Mouse (Mus musculus): Measurements from ENCODE around the gene Cpne4. TPM values are rescaled to one million over a fixed set of nuclear protein-coding genes. Genes with fewer than 3 reads are reported as not detected.

Cpne4 gene
- polyA plus RNA-seq, 1 experiment from 2014 or later: not detected

DNA sequence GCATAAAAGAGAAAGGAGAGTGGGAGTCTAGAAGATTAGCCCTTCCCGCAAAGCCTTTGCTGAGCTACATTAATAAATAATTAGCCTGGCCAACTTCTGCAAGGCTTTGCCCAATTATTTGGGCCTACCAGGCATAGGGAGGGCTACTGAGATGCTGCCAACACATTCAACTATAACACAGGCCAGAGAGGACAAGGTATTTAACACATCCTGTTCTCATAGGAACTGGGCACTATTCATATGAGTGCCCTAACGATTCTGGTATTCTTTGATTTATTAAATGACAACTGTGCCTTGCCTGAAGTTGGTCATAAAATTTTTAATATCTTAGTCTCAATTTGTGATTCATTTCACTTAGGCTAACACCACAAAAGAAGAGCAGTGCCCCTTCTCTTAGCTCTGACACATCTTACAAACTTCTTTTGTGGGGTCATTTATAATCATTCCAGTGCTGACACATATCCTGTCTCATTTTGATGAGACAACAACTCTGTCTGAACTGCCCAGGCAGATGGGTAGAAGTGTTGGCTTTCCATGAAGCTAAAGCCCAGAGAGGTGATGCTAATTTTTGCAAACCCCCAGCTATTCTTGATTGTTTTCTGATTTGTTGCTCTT is 435.0 kb downstream of the Cpne4 start:
- no peaks in the 10 kb centered on the region for H3K27me3 ChIP-seq (replicated peaks)
- no peak overlapping the region for H3K4me3 ChIP-seq
- H3K9ac ChIP-seq: no peak overlapping the region
- H3K27ac ChIP-seq: no peak overlapping the region
- 69% methylated on average over 2 of the region's 2 CpGs for WGBS (ENCODE audit: insufficient replicate concordance)
- no peaks in the 10 kb centered on the region for H3K4me1 ChIP-seq
- H3K4me2 ChIP-seq: no peak overlapping the region
- no peaks in the 10 kb centered on the region for H3K36me3 ChIP-seq
- ATAC-seq: no peak
- no peaks in the 10 kb centered on the region; the same call in 1 of the 2 replicates for H3K9me3 ChIP-seq (replicated peaks)

DNA sequence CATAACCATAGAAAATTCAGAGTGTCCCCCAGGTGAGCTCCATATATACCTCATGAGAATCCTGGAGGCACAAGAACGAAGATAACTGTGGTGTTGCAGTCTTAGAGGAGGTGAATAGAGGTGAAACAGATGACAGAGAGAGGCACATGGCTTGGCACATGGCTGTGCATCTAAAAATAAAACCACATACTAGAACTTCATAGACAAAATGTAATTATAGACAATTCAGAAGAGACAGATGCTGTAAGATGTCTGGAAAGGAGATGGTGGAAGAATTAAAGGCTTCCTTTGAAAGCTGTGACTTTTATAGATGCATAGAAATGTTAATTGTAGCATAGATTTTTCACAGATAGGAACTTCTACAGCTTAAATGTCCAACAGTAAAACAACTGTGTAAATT is 451.1 kb downstream of the Cpne4 start:
- Histone ChIP-seq H3K27me3 (replicated peaks) (no peaks in the 10 kb centered on the region), H3K4me3 (no peak overlapping the region), H3K9me3 (replicated peaks) (no peaks in the 10 kb centered on the region), H3K36me3 (no peaks in the 10 kb centered on the region), H3K4me2 (no peak overlapping the region), H3K9ac (no peak overlapping the region), H3K4me1 (no peaks in the 10 kb centered on the region), H3K27ac (no peak overlapping the region)
- no peak for ATAC-seq
- 21% methylated on average over 1 of the region's 1 CpGs for WGBS (ENCODE audit: insufficient replicate concordance)

DNA sequence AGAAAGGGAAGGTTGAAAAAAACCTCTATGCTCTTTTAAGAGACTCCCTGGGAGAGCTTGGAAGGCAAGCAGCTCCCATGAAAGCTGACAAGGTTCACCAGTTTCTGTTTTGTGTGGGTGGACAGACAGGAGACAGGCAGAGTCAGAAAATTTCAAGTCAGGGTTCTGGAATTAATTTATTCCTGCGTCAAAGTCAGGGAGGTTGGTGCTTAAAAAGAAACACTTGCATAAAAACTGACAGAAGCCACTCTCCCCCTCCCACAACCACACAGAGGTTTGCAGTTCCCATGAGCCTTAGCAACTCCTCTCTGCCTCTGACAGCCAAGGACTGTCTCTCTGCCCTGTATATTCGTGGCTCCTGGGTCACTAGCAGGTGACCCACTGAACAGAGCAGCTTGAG is 463.6 kb downstream of the Cpne4 start:
- WGBS (ENCODE audit: insufficient replicate concordance): 24% methylated on average over 2 of the region's 2 CpGs
- no peak overlapping the region for H3K4me3 ChIP-seq
- H3K27me3 ChIP-seq (replicated peaks): no peaks in the 10 kb centered on the region
- no peak overlapping the region for H3K4me2 ChIP-seq
- H3K9me3 ChIP-seq (replicated peaks): no peaks in the 10 kb centered on the region
- no peak overlapping the region for H3K27ac ChIP-seq
- no peaks in the 10 kb centered on the region for H3K36me3 ChIP-seq
- H3K9ac ChIP-seq: no peak overlapping the region
- no peak for ATAC-seq
- no peaks in the 10 kb centered on the region for H3K4me1 ChIP-seq

DNA sequence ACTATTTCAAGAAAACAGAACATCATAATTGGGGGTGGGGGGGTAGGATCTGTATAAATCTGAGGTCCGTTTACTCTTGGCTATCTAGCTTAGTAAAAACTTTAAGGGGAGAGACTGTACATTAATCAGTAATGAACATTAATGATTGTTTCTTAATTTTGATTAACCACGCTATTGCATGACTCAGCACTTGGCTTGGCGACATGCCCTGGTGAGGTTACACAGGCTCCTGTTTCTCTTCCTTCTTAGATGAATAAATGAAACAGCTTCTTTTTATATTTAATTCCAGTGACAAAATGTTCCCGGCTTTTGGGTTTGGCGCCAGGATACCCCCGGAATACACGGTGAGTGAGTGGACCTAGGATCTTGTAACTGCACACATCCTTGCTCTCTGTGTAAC is 471.1 kb downstream of the Cpne4 start:
- Histone ChIP-seq H3K4me2 (no peak overlapping the region), H3K4me1 (no peaks in the 10 kb centered on the region), H3K27ac (no peak overlapping the region), H3K27me3 (replicated peaks) (no peaks in the 10 kb centered on the region), H3K4me3 (no peak overlapping the region), H3K9ac (no peak overlapping the region), H3K9me3 (replicated peaks) (no peaks in the 10 kb centered on the region), H3K36me3 (no peaks in the 10 kb centered on the region)
- ATAC-seq: no peak
- WGBS (ENCODE audit: insufficient replicate concordance): 77% methylated on average over 7 of the region's 7 CpGs

DNA sequence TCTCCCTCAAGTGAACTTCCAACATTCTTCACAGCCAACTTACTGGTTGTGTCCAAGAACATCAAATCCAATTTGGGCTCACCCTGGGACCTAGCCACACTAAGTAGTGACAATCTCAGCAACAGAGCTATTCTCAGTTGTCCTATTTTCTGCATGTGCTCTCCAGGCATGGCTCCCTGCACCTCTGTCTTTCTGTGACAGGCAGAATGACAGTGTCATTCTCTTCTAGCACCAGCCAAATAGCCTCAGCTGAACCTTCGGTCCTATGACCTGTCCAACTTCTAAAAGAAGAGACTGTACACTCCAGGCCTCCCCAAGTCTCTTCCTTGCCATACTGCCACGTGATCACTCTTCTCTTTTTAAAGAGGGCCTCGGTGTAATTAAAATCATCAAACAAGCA is 481.2 kb downstream of the Cpne4 start:
- Histone ChIP-seq H3K4me1 (no peaks in the 10 kb centered on the region), H3K4me3 (no peak overlapping the region), H3K27ac (no peak overlapping the region), H3K9ac (no peak overlapping the region), H3K36me3 (no peaks in the 10 kb centered on the region), H3K9me3 (replicated peaks) (no peaks in the 10 kb centered on the region), H3K27me3 (replicated peaks) (no peaks in the 10 kb centered on the region), H3K4me2 (no peak overlapping the region)
- ATAC-seq: no peak
- 56% methylated on average over 3 of the region's 3 CpGs for WGBS (ENCODE audit: insufficient replicate concordance)

DNA sequence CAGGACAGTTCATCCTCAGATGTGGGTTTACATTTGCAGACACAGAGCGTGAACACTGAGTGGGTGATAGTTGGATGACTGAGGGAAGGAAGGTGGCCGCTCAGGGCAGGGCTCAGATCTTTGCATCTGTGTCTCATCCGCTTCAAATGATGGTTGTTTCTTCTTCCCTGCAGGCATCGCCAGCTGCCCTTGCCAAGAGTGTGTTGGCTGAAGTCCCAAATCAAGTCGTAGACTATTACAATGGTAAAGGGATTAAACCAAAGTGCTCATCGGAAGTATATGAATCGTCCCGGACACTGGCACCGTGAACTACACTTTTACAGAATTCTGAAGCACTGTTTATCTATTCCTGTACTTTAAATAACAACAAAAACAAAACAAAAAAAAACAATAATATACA is 485.5 kb downstream of the Cpne4 start:
- Histone ChIP-seq H3K36me3 (no peaks in the 10 kb centered on the region), H3K9me3 (replicated peaks) (no peaks in the 10 kb centered on the region), H3K4me2 (no peak overlapping the region), H3K27me3 (replicated peaks) (no peaks in the 10 kb centered on the region), H3K4me3 (no peak overlapping the region), H3K4me1 (no peaks in the 10 kb centered on the region), H3K9ac (no peak overlapping the region), H3K27ac (no peak overlapping the region)
- no peak for ATAC-seq
- WGBS (ENCODE audit: insufficient replicate concordance): 79% methylated on average over 9 of the region's 9 CpGs

DNA sequence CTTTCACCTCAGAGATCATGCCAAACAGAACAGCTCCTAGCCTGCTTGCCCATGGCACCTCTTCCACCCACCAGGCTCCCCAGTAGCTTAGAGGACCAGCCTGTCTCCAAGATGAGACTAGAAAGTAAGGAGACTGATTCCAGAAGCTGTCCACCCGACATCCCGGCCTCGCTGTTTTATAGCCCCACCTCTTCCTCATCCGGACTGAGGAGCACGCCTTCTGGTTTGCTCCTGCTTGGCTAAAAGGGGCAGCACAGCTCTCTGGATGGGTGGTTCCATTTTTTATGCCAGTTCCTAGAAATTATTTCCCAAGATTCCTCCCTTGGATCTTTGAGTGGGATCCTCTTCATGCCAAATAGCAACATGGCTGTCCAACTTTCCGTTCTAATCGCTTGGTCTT is 486.6 kb downstream of the Cpne4 start:
- no peak overlapping the region for H3K9ac ChIP-seq
- no peak overlapping the region for H3K27ac ChIP-seq
- no peak for ATAC-seq
- 79% methylated on average over 7 of the region's 7 CpGs for WGBS (ENCODE audit: insufficient replicate concordance)
- no peak overlapping the region for H3K4me2 ChIP-seq
- no peaks in the 10 kb centered on the region for H3K9me3 ChIP-seq (replicated peaks)
- no peaks in the 10 kb centered on the region for H3K4me1 ChIP-seq
- no peaks in the 10 kb centered on the region for H3K36me3 ChIP-seq
- H3K27me3 ChIP-seq (replicated peaks): no peaks in the 10 kb centered on the region
- H3K4me3 ChIP-seq: no peak overlapping the region

DNA sequence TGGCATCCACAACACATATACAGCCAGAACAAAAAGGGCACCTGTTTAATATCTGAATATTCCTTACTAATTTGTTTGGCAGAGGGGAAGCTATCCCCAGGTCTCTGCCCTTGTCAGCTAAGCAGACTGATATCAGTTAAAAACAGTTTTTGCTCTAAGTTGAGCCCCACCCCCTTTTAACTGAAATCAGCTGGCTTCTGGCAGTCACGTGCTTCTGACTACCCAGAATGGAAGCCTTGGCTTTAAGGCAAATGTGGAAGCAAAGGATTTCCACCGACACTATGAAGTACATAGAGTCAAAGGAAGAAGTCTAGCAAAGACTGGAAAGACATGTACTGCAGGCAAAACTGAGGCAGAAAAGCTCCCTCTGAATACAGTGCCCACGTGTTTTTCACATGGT is 490.8 kb downstream of the Cpne4 start:
- Histone ChIP-seq H3K27me3 (replicated peaks) (no peaks in the 10 kb centered on the region), H3K4me1 (no peaks in the 10 kb centered on the region), H3K4me2 (no peak overlapping the region), H3K9ac (no peak overlapping the region), H3K9me3 (replicated peaks) (no peaks in the 10 kb centered on the region), H3K36me3 (no peaks in the 10 kb centered on the region), H3K27ac (no peak overlapping the region), H3K4me3 (no peak overlapping the region)
- ATAC-seq: no peak
- WGBS (ENCODE audit: insufficient replicate concordance): 57% methylated on average over 3 of the region's 3 CpGs

DNA sequence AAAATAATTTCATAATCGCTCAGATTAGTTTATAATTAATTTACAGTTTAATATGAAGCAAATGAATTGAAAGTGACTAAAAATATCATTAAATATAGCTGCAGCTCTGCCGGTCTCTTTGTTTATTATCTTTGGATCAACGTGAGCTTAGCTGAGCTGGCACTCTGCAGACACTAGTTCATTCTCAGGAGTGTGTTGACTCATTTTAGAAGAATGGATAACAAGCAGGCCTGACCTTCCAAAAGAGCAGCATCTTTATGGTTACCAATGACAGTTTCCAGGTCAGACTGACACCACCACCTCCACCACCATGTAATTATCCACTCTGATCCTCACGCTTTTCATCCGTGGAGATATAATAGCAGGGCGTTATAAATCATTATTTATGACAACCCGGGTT is 498.9 kb downstream of the Cpne4 start:
- 63% methylated on average over 7 of the region's 7 CpGs for WGBS (ENCODE audit: insufficient replicate concordance)
- H3K4me1 ChIP-seq: no peaks in the 10 kb centered on the region
- ATAC-seq: no peak

DNA sequence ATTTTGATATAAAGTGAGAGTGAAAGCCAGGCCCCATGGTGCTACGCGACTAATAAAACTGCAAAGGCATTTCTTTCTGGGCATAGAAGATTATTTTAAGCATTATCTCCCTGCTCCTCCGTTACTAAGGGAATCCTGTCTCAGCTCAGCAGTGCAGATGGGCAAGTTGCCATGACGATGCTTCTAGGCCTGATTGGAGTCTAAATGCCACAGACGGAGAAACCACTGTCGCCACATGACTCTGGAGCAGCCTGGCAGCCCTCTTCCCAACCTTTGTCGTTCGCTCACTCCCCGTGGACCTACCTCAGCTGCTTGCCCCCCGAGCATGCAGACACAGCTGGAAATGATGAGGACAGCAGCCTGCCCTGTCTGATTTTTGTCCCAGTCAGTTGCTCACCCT is 501.3 kb downstream of the Cpne4 start:
- Histone ChIP-seq H3K27me3 (replicated peaks) (no peaks in the 10 kb centered on the region), H3K9ac (no peak overlapping the region), H3K4me1 (no peaks in the 10 kb centered on the region), H3K4me2 (no peak overlapping the region), H3K36me3 (no peaks in the 10 kb centered on the region), H3K27ac (no peak overlapping the region), H3K9me3 (replicated peaks) (no peaks in the 10 kb centered on the region), H3K4me3 (no peak overlapping the region)
- ATAC-seq: no peak
- 58% methylated on average over 10 of the region's 10 CpGs for WGBS (ENCODE audit: insufficient replicate concordance)

More for the DNA sequence above, 498.9 kb downstream of the Cpne4 start:
- Histone ChIP-seq H3K27ac (no peak overlapping the region), H3K9me3 (replicated peaks) (no peaks in the 10 kb centered on the region), H3K27me3 (replicated peaks) (no peaks in the 10 kb centered on the region), H3K4me2 (no peak overlapping the region), H3K36me3 (no peaks in the 10 kb centered on the region), H3K4me3 (no peak overlapping the region), H3K9ac (no peak overlapping the region)

DNA sequence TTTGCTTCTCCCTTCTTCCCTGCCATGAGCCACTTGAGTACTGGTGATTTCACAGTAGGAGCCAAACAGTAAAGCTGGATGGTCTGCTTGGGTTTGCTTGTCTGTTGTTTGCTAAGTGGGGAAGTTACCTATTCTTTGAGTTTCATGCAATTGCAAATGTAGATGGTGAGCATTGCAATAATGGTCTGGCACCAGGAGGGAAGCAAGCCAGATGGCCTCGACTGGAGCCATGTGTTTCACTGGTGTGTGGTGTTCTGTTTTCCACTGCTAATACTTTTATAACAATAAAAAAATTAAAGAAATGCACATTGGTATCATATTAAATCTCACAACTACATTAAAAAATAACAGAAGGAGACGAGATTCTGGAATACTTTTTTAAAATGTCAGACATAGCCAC is 502.6 kb downstream of the Cpne4 start:
- Histone ChIP-seq H3K9ac (no peak overlapping the region), H3K27me3 (replicated peaks) (no peaks in the 10 kb centered on the region), H3K4me3 (no peak overlapping the region), H3K36me3 (peaks cover under 1% of the 10 kb centered on the region; the same call in 1 of the 2 replicates), H3K9me3 (replicated peaks) (no peaks in the 10 kb centered on the region), H3K4me1 (peaks cover 7% of the 10 kb centered on the region; the same call in 1 of the 2 replicates), H3K27ac (no peak overlapping the region), H3K4me2 (no peak overlapping the region)
- 41% methylated on average over 2 of the region's 2 CpGs for WGBS (ENCODE audit: insufficient replicate concordance)
- no peak for ATAC-seq

DNA sequence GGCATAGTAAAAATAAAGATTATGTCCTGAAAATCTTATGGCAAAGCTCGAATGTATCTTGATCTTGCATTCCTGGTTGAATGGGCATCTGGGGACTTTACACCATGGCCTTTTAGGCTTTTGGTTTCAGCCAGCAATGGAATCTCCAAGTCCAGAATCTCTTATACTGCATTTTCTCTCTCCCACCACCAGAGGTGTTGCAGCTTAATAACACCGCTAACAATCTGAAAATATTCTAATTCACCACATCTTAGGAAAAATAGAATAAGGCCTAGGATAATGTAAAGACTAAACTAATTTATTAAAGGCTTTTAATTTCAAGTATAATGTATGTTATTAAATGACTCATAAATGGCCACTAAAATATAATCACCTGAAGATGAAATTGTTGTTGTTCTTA is 503.2 kb downstream of the Cpne4 start:
- H3K4me1 ChIP-seq: peaks cover 7% of the 10 kb centered on the region; the same call in 1 of the 2 replicates
- H3K27me3 ChIP-seq (replicated peaks): no peaks in the 10 kb centered on the region
- no peak overlapping the region for H3K27ac ChIP-seq
- H3K4me2 ChIP-seq: no peak overlapping the region
- no peak overlapping the region for H3K4me3 ChIP-seq
- no peak for ATAC-seq
- 44% methylated on average over 2 of the region's 2 CpGs for WGBS (ENCODE audit: insufficient replicate concordance)
- no peaks in the 10 kb centered on the region for H3K9me3 ChIP-seq (replicated peaks)
- H3K9ac ChIP-seq: no peak overlapping the region
- peaks cover 5% of the 10 kb centered on the region for H3K36me3 ChIP-seq

DNA sequence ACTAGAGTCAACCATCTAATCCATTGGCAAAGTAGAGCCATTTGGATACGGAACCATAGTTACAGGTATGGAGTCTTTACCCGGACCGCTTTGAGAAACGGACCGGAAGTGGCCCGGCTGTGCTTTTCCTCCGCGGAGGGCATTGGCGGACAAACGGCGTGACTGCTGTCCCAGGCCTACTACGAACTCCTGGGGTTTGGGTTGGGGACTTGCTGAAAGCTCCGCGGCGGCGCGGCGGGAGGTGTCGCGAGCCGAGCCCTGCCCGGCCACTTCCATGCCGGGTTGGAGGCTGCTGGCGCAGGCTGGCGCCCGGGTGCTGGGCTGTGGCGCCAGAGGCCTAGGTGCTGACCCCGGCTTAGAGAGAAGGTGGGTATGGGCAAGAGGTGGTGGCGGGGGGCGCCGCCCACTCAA is 506.1 kb downstream of the Cpne4 start, which contains the start of gene Mrpl3:
Gene Mrpl3 (plus strand): TSS at position 93 of the 411 bp plus-strand sequence.
- peak within 1 kb of the TSS; percentile 66 for H3K4me2 ChIP-seq
- H3K9me3 ChIP-seq (replicated peaks): no peaks in the 10 kb centered on the region
- ATAC-seq: peak; percentile 83
- peaks cover 33% of the 10 kb centered on the region for H3K36me3 ChIP-seq
- no peaks in the 10 kb centered on the region for H3K27me3 ChIP-seq (replicated peaks)
- peak within 1 kb of the TSS; percentile 92 for H3K4me3 ChIP-seq
- WGBS (ENCODE audit: insufficient replicate concordance): under 1% methylated on average over 31 of the region's 31 CpGs
- peak within 1 kb of the TSS; percentile 46; the same call in 1 of the 2 replicates for H3K27ac ChIP-seq
- H3K9ac ChIP-seq: peak within 1 kb of the TSS; percentile 88
- peaks cover 7% of the 10 kb centered on the region; the same call in 1 of the 2 replicates for H3K4me1 ChIP-seq

Data from liver, embryonic 12.5 days (tissue).